Mouse (Mus musculus) midbrain, embryonic 13.5 days (tissue): Measurements from ENCODE around the gene Adh4. TPM values are rescaled to one million over a fixed set of nuclear protein-coding genes. Genes with fewer than 3 reads are reported as not detected.
"Not testable (repeated sequence)": the region's sequence is repeated elsewhere in the genome, so short reads cannot be mapped to it uniquely, and the experiment has no call there.

Source experiments
- ATAC-seq: fragments of 200-750 bp; cut with Nextera tagmentation; 2 replicates; pipeline ENCODE4 v1.8.0; 2017; ENCODE audit warnings: mild to moderate bottlenecking, moderate TSS enrichment, moderate library complexity
- H3K27ac ChIP-seq: fragments of 300-500 bp; sonication (generic); 2 replicates; pipeline ENCODE4 v1.5.1; 2015; ENCODE audit warnings: inconsistent platforms, mild to moderate bottlenecking, moderate library complexity
- H3K27me3 ChIP-seq: fragments of 300-500 bp; sonication (generic); 2 replicates; pipeline ENCODE4 v1.6.1; 2015; ENCODE audit warnings: mild to moderate bottlenecking, inconsistent platforms
- H3K36me3 ChIP-seq: fragments of 300-500 bp; sonication (generic); 2 replicates; pipeline ENCODE4 v1.6.1; 2015; ENCODE audit warnings: mild to moderate bottlenecking, inconsistent platforms
- H3K4me1 ChIP-seq: fragments of 300-500 bp; sonication (generic); replicated peaks from 2 replicates; pipeline ENCODE4 v1.6.1; 2015; ENCODE audit warnings: inconsistent platforms
- H3K4me2 ChIP-seq: fragments of 300-500 bp; sonication (generic); replicated peaks from 2 replicates; pipeline ENCODE4 v1.6.1; 2015; ENCODE audit warnings: moderate library complexity, mild to moderate bottlenecking, inconsistent platforms
- H3K4me3 ChIP-seq: fragments of 300-500 bp; sonication (generic); replicated peaks from 2 replicates; pipeline ENCODE4 v1.5.1; 2015; ENCODE audit warnings: mild to moderate bottlenecking, inconsistent platforms
- H3K9ac ChIP-seq: fragments of 300-500 bp; sonication (generic); replicated peaks from 2 replicates; pipeline ENCODE4 v1.6.1; 2015; ENCODE audit warnings: mild to moderate bottlenecking, inconsistent platforms
- H3K9me3 ChIP-seq: fragments of 300-500 bp; sonication (generic); 2 replicates; pipeline ENCODE4 v1.6.1; 2016; ENCODE audit warnings: mild to moderate bottlenecking, inconsistent platforms
- WGBS: fragments of 180-500 bp; shearing (Covaris S2); methylation state at CpG from one replicate; pipeline ENCODE4 v1.1.7; 2015; 5-methylcytosine and 5-hydroxymethylcytosine counted together
- polyA plus RNA-seq: library from polyadenylated mRNA; unstranded; fragments of >200 nt; fragmentation: Nextera tagmentation; extraction: Ambion mirVana; gene quantifications from 2 replicates; pipeline ENCODE4 v1.2.1, GENCODE M21; 2015

Gene Adh4
- polyA plus RNA-seq, 1 experiment from 2014 or later = not detected

DNA sequence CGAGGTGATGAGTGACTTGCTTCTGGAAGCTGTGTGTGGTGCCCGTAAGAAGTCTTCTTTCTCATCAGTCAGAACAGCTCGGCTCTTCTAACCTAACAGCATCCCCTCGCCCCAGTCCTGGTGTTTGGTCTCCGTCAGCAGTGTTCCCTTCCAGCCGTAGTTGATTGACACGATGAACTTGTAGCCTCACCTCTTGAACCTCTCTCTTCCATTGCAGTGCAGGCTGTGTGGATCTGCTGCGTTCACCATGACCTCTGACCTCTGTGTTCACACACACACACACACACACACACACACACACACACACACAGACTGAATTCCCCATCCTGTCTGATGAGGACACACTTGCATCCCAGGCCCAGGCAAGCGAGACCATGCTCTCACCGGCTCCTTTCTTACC lies 36.9 kb downstream of the Adh4 start:
- no peak overlapping the region for H3K4me2 ChIP-seq
- H3K9ac ChIP-seq = no peak overlapping the region
- WGBS = 88% methylated on average over 10 of the region's 10 CpGs
- no peak overlapping the region for H3K4me3 ChIP-seq
- peaks cover 86% of the 10 kb centered on the region for H3K36me3 ChIP-seq
- H3K4me1 ChIP-seq = no peaks in the 10 kb centered on the region
- ATAC-seq = no peak
- H3K27me3 ChIP-seq = no peaks in the 10 kb centered on the region
- H3K9me3 ChIP-seq = no peaks in the 10 kb centered on the region
- no peak overlapping the region for H3K27ac ChIP-seq

DNA sequence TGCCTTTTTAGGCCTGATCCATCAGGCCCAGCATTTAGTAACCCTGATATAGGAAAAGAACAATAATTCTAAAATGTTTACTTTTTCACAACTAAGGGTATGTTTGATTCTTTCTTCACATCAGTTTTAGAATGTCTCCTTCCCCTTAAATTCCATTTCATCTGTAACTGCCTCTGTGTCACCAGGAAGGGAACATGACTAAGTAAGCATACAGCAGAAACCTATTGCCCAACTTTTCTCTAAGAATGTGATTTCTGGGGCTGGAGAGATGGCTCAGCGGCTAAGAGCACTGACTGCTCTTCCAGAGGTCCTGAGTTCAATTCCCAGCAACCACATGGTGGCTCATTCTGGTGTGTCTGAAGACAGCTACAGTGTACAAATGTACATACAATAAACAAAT lies 39.0 kb downstream of the Adh4 start:
- no peak overlapping the region for H3K4me3 ChIP-seq
- no peak overlapping the region for H3K27ac ChIP-seq
- no peak overlapping the region for H3K4me2 ChIP-seq
- WGBS = 97% methylated on average over 1 of the region's 1 CpGs
- peaks cover 86% of the 10 kb centered on the region for H3K36me3 ChIP-seq
- H3K27me3 ChIP-seq = no peaks in the 10 kb centered on the region
- no peak for ATAC-seq
- no peaks in the 10 kb centered on the region for H3K4me1 ChIP-seq
- no peaks in the 10 kb centered on the region for H3K9me3 ChIP-seq
- H3K9ac ChIP-seq = no peak overlapping the region

DNA sequence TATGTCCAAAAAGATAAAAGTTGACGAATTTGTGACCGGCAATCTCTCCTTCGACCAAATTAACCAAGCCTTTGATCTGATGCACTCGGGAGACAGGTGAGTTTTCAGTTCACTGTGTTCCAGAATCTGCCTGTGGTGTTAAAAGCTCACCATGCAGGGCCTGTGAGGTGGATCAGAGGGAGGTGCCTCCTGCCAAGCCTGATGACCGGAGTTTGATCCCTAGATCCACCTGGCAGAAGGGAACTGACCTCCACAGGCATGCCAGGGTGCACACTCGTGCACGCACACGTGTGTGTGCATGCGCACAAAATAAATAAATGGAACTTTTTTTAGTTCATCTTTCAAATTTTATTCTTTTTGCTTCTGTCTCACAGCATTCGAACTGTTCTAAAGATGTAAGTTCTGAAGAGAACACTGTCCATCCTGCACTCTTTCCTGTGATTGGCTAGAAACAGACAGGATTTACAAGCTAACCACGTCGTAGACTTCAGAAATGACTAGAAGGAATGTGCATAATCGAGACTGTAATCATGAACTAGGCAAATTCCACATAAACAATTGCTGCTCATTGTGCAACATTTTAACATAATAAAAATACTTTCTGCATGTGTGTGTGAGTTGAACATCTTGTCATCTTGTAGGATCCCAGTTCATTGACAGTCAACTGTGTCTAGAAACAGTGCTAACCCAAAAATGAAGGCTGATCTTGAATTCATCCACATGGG lies 39.6 kb downstream of the Adh4 start:
- Histone ChIP-seq H3K9ac (no peak overlapping the region), H3K9me3 (no peaks in the 10 kb centered on the region), H3K4me1 (no peaks in the 10 kb centered on the region), H3K27me3 (no peaks in the 10 kb centered on the region), H3K4me2 (no peak overlapping the region), H3K27ac (no peak overlapping the region), H3K4me3 (no peak overlapping the region), H3K36me3 (peaks cover 86% of the 10 kb centered on the region)
- no peak for ATAC-seq
- WGBS = 95% methylated on average over 13 of the region's 13 CpGs

DNA sequence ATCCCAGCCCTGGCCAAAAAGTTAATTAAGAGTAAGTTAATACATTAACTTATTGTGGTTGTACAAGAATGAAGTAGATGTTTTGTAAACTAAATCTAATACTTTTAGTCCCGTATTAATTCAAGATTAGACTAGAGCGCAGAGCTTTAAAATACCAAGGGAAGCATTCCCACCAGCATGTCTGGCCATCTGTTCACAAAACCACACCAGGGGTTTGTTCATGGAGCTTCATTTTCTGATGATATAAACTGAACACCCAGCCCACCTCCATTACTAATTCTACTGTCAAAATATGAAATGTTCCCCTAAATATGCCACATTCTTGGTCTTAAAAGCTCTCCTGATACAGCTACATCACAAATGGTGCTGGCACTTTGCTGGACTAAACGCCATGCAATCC lies 43.2 kb downstream of the Adh4 start:
- H3K4me1 ChIP-seq = no peaks in the 10 kb centered on the region
- no peaks in the 10 kb centered on the region for H3K9me3 ChIP-seq
- H3K9ac ChIP-seq = no peak overlapping the region
- H3K4me3 ChIP-seq = no peak overlapping the region
- no peak overlapping the region for H3K27ac ChIP-seq
- 98% methylated on average over 3 of the region's 3 CpGs for WGBS
- no peak overlapping the region for H3K4me2 ChIP-seq
- peaks cover 79% of the 10 kb centered on the region for H3K36me3 ChIP-seq
- ATAC-seq = no peak
- H3K27me3 ChIP-seq = no peaks in the 10 kb centered on the region

DNA sequence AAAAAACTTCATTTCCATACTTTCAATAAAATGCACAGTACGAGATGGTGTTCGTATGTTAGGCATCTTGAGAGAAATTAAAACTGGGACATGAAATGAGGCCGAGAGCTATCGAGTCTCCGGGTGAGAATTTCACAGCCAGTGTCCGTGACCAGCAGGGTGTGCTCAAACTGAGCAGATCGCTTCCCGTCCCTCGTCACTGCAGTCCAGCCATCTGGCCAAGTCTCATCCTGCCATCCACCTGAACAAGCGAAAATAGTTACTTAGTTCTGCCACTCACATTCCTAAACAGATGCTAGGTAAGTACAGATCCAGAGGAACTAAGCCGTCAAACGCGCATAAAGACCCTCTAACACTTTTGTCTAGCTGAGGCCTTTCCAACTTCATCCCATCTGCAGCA lies 45.0 kb downstream of the Adh4 start:
- Histone ChIP-seq H3K9ac (no peak overlapping the region), H3K4me1 (no peaks in the 10 kb centered on the region), H3K4me3 (no peak overlapping the region), H3K4me2 (no peak overlapping the region), H3K27me3 (no peaks in the 10 kb centered on the region), H3K36me3 (peaks cover 70% of the 10 kb centered on the region), H3K9me3 (no peaks in the 10 kb centered on the region), H3K27ac (no peak overlapping the region)
- WGBS = 85% methylated on average over 13 of the region's 13 CpGs
- ATAC-seq = no peak

DNA sequence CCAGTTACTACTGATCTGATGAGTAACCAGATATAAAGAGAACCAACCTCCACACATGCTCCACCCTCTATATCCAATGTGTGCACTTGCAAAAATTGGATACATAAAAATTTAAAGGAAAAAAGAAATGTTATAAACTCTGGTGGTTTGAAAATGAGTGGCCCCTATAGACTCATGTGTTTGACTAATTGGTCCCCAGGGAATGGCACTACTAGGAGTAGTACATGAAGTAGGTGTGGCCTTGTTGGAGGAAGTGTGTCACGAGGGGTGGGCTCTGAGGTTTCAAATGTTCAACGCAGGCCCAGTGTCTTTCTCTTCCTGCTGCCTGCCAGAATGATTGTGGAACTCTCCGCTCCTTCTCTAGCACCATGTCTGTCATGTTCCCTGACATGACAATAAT lies 46.6 kb downstream of the Adh4 start:
- H3K4me3 ChIP-seq = no peak overlapping the region
- no peaks in the 10 kb centered on the region for H3K4me1 ChIP-seq
- peaks cover 71% of the 10 kb centered on the region for H3K36me3 ChIP-seq
- H3K4me2 ChIP-seq = no peak overlapping the region
- ATAC-seq = no peak
- H3K9ac ChIP-seq = no peak overlapping the region
- 68% methylated on average over 3 of the region's 3 CpGs for WGBS
- no peak overlapping the region for H3K27ac ChIP-seq
- no peaks in the 10 kb centered on the region for H3K27me3 ChIP-seq
- H3K9me3 ChIP-seq = no peaks in the 10 kb centered on the region

DNA sequence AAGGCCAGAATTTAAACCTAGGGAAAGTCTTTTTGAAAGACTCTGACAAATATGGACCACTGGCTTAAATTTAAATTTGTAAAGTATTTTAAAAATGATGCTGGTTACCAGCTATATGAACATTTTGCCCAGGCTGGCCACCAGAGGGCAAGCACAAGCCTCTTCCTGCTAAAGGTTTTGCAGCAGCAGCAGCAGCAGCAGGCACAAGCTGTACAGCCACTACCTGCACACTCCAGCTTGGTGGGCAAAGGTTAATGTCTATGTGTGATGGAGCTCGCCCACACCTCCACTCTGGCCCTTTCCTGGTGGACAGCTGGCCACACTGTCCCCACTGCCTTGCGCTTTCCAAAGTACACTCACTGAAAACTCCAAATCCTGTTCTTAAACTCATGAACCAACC lies 47.9 kb downstream of the Adh4 start:
- 84% methylated on average over 2 of the region's 2 CpGs for WGBS
- Histone ChIP-seq H3K4me1 (no peaks in the 10 kb centered on the region), H3K4me2 (no peak overlapping the region), H3K27me3 (no peaks in the 10 kb centered on the region), H3K4me3 (no peak overlapping the region), H3K9me3 (no peaks in the 10 kb centered on the region), H3K9ac (no peak overlapping the region), H3K36me3 (peaks cover 70% of the 10 kb centered on the region), H3K27ac (no peak overlapping the region)
- ATAC-seq = peak; percentile 78; the same call in 1 of the 2 replicates

DNA sequence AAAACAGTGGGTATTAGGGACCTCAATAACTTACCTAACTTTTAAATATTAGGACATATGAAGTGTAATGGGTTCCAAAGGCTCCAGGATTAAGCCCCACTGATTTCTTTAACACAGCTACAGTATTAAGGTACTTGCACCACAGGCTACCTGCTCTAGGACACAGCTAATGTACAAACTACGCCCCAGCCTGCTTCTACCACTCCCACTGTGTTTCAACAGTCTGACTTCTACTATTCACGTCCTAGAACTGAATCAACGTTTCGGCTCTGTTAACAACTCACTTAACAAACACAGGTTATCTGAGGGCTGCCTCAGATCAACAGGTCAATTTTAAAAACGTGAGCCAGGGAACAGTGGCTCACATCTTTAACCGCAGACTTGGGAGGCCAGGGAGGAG lies 48.5 kb downstream of the Adh4 start:
- H3K27me3 ChIP-seq = no peaks in the 10 kb centered on the region
- WGBS = 93% methylated on average over 6 of the region's 6 CpGs
- ATAC-seq = no peak

DNA sequence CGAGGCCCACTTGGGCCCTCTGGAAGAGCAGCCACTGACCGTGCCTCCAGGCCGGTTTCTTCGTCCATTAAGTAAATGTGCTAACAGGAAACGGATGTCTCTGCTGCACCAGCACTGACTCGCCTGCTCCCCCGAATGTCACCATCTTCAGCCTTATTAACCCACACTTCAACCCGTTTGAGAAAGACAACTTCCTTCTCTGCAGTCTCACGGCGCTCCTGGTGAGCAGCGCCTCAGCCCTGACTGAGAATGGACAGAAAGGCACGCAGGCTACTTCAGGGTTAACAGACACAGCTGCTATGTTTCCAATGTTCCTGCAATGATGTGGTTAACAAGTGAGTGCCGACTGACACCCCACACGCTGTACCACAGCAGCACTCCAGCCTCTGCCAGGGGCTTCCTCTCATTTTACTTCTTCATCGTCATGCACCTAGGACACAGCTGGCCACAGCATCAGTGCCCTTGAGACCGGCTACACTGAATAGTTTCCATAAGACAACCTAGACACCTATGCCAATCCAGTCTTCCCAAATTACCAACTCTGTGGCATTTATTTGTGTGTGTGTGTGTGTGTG lies 49.4 kb downstream of the Adh4 start:
- H3K4me1 ChIP-seq = no peaks in the 10 kb centered on the region
- H3K9ac ChIP-seq = no peak overlapping the region
- H3K27ac ChIP-seq = no peak overlapping the region
- 87% methylated on average over 16 of the region's 16 CpGs for WGBS
- ATAC-seq = no peak
- H3K4me2 ChIP-seq = no peak overlapping the region
- H3K27me3 ChIP-seq = no peaks in the 10 kb centered on the region
- peaks cover 72% of the 10 kb centered on the region for H3K36me3 ChIP-seq
- H3K4me3 ChIP-seq = no peak overlapping the region
- H3K9me3 ChIP-seq = no peaks in the 10 kb centered on the region

More for the DNA sequence above, 48.5 kb downstream of the Adh4 start:
- Histone ChIP-seq H3K9me3 (no peaks in the 10 kb centered on the region), H3K4me1 (no peaks in the 10 kb centered on the region), H3K4me2 (no peak overlapping the region), H3K36me3 (peaks cover 71% of the 10 kb centered on the region), H3K27ac (no peak overlapping the region), H3K4me3 (no peak overlapping the region), H3K9ac (no peak overlapping the region)

DNA sequence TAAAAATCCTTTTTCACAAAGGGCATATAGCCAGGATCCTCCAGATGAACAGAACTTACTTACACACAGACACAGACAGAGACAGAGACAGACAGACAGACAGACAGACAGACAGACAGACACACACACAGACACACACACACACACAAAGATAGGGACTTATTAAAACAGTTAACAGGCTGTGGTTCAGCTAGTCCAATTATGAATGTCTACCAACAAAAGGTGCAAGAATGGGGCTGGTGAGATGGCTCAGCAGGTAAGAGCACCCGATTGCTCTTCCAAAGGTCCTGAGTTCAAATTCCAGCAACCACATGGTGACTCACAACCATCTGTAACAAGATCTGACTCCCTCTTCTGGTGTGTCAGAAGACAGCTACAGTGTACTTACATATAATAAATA lies 51.4 kb downstream of the Adh4 start:
- not testable (repeated sequence) for ATAC-seq, H3K9ac ChIP-seq, H3K4me2 ChIP-seq, H3K9me3 ChIP-seq, H3K27ac ChIP-seq, H3K4me1 ChIP-seq, H3K4me3 ChIP-seq, H3K27me3 ChIP-seq
- peaks cover 67% of the 10 kb centered on the region for H3K36me3 ChIP-seq
- 100% methylated on average over 1 of the region's 1 CpGs for WGBS

DNA sequence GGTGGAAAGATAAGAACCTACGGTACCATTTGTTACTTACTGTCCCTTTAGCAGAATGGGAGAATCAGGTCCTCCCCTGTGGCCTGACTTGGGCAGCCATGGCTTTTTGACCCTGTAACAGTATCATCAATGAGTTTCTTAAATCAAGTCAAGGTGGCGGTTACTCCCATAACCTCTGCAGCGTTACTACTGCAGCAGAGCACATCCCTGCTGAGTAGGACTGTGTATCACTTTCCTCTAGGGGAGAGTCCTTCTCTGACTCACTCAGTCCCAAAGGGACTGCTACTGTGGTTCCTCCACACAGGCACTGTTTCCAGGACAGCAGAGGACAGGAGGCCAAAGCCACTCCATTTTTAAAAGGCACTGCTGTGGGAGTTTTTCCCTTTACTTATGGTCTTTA lies 55.8 kb downstream of the Adh4 start:
- Histone ChIP-seq H3K36me3 (peaks cover 55% of the 10 kb centered on the region), H3K4me1 (no peaks in the 10 kb centered on the region), H3K9me3 (no peaks in the 10 kb centered on the region), H3K4me2 (no peak overlapping the region), H3K9ac (no peak overlapping the region), H3K27me3 (no peaks in the 10 kb centered on the region), H3K27ac (no peak overlapping the region), H3K4me3 (no peak overlapping the region)
- ATAC-seq = no peak
- 85% methylated on average over 3 of the region's 3 CpGs for WGBS

DNA sequence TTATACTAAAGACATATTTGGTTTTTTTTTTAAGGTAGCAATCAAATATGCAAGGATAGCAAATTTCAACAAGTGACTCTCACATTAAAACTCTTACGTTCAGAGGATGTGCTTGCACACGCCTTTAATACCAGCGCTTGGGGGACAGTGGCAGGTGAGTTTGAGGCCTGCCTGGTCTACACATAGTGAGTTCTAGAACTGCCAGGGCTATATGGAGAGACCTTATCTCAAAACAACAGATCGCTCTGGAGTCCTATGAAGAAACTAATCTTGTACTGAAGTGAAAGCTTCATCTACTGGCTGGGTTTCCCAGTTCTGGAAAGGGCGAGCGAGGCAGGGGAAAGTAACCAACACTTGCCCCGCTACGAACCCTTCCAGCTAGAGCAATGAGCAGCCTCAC lies 64.2 kb downstream of the Adh4 start:
- Histone ChIP-seq H3K4me3 (no peak overlapping the region), H3K9ac (no peak overlapping the region), H3K27me3 (no peaks in the 10 kb centered on the region), H3K4me2 (no peak overlapping the region), H3K9me3 (no peaks in the 10 kb centered on the region), H3K36me3 (peaks cover 32% of the 10 kb centered on the region), H3K27ac (no peak overlapping the region), H3K4me1 (peaks cover 6% of the 10 kb centered on the region)
- 98% methylated on average over 8 of the region's 8 CpGs for WGBS
- ATAC-seq = no peak
